Mouse (Mus musculus) fibroblast of lung, adult 2 months (primary cell): ENCODE data around the gene Plin4.
"Not testable (repeated sequence)": the region's sequence is repeated elsewhere in the genome, so short reads cannot be mapped to it uniquely, and the experiment has no call there.

Experiments
- DNase-seq: peaks from one replicate; pipeline ENCODE4 v3.0.0-alpha.2; 2011; ENCODE audit warnings: low read depth

The Plin4 gene

GRCm38 (mm10) chr17:56126175-56126574 lies 16.6 kb upstream of the Plin4 start:
- no peak for DNase-seq

- DNase-seq, result no peak
These were observed 15.7 kb upstream of the Plin4 start for GRCm38 (mm10) chr17:56125276-56125630.

- peak; percentile 35 for DNase-seq
These were observed 15.0 kb upstream of the Plin4 start for GRCm38 (mm10) chr17:56124377-56125275.

GRCm38 (mm10) chr17:56123681-56124340 lies 14.2 kb upstream of the Plin4 start:
- no peak for DNase-seq

- no peak for DNase-seq
These were observed 13.6 kb upstream of the Plin4 start for GRCm38 (mm10) chr17:56123161-56123560.

- no peak for DNase-seq
These were observed 12.2 kb upstream of the Plin4 start, which contains the start of gene Lrg1 for GRCm38 (mm10) chr17:56121826-56122225. Gene Lrg1 (minus strand): TSS chr17:56122001.

- no peak for DNase-seq
These were observed 10.6 kb upstream of the Plin4 start for GRCm38 (mm10) chr17:56119981-56120880.

GRCm38 (mm10) chr17:56119431-56119830 lies 9.8 kb upstream of the Plin4 start:
- DNase-seq, result no peak

- DNase-seq, result no peak
These were observed 7.7 kb upstream of the Plin4 start, which contains the start of gene Plin5 for GRCm38 (mm10) chr17:56117251-56117710. Gene Plin5 (minus strand): TSS chr17:56117596.

GRCm38 (mm10) chr17:56116193-56116592 lies 6.6 kb upstream of the Plin4 start:
- no peak for DNase-seq

- no peak for DNase-seq
These were observed 3.1 kb upstream of the Plin4 start for GRCm38 (mm10) chr17:56112743-56113142.

GRCm38 (mm10) chr17:56111864-56112263 lies 2.3 kb upstream of the Plin4 start:
- DNase-seq, result no peak

- DNase-seq, result no peak
These were observed 1.4 kb upstream of the Plin4 start for GRCm38 (mm10) chr17:56111021-56111420.

- DNase-seq, result no peak
These were observed 968 bp upstream of the Plin4 start for GRCm38 (mm10) chr17:56110571-56110970.

GRCm38 (mm10) chr17:56108334-56109044 lies 1.1 kb downstream of the Plin4 start:
- no peak for DNase-seq

- no peak for DNase-seq
These were observed 1.9 kb downstream of the Plin4 start for GRCm38 (mm10) chr17:56107736-56108135.

- DNase-seq, result no peak
These were observed 2.6 kb downstream of the Plin4 start for GRCm38 (mm10) chr17:56106981-56107380.

GRCm38 (mm10) chr17:56106436-56106835 lies 3.2 kb downstream of the Plin4 start:
- DNase-seq, result not testable (repeated sequence)

- DNase-seq, result not testable (repeated sequence)
These were observed 4.8 kb downstream of the Plin4 start for GRCm38 (mm10) chr17:56104821-56105220.

GRCm38 (mm10) chr17:56103465-56104285 lies 5.9 kb downstream of the Plin4 start:
- DNase-seq, result no peak
